Mouse (Mus musculus): ENCODE measurements around the gene Rasip1.

The Rasip1 gene

GRCm38 (mm10) chr7:45627261-45627660 is at the start of gene Rasip1:
Gene Rasip1, plus strand, starts transcription at chr7:45627488.
- in situ Hi-C loops (cut with MboI), result no loop called here

- in situ Hi-C loops (cut with MboI), result no loop called here
Observed at GRCm38 (mm10) chr7:45585923-45586322, 41.4 kb upstream of the Rasip1 start.

GRCm38 (mm10) chr7:45587631-45588592 is 39.4 kb upstream of the Rasip1 start:
- in situ Hi-C loops (cut with MboI), result no loop called here

DNA sequence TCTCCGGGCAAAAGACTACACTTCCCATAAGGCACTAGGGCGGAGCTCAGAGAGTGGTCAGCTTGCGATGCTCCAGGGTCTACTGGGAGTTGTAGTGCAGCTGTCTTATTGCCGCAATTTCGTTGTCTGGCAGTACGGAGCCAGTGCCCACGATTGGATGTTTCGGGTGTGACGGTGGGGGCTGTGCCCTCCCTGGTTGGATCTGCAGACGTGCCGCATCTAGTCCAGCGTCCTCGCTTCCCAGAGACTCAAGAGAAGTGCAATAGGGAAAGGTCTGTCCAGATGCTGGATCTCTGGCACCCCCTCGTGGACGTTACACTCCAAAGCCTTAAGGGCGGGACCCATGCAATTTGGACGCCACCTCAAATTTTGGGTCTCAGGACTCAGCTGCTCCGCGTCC is 38.1 kb upstream of the Rasip1 start:
- in situ Hi-C loops (cut with MboI), result no loop called here

DNA sequence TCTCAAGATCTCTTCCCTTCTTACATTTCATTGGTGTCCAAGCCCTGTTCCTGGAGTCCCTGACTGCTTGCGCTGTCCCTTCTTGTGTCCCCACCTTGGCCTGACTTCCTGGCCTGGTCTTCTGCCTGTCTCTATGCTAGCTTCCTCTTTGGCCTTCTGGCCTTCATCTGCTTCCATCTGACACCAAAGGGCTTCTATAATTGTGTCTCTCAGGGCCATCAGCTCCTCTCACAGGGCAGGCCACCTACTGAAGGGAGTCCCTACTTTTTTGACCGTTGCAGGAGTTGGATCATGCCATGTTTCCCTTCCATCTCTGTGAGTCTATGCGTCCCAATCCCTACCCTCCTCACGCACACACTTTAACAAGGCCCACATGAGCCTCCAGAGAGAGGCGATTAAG is 37.4 kb upstream of the Rasip1 start:
- in situ Hi-C loops (cut with MboI), result loop anchor here (5.0 kb wide), 1 partner anchor 33 kb away; no protein-coding TSS in a partner anchor

DNA sequence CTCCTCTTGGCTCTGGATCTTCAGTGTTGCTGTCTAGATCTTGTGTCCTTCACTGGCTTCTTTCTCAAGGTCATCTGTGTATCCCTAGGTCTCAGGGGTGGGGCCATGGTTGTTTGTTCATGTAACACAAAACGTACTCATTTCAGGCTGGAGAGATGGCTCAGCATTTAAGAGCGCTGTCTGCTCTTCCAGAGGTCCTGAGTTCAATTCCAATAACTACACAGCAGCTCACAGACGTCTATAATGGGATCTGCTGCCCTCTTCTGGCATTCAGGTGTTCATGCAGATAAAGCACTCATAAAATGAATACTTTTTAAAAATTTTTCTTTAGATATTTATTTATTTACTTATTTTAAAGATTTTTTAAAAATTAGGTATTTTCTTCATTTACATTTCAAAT is 36.4 kb upstream of the Rasip1 start:
- in situ Hi-C loops (cut with MboI), result loop anchor here (5.0 kb wide), 1 partner anchor 34 kb away; no protein-coding TSS in a partner anchor

DNA sequence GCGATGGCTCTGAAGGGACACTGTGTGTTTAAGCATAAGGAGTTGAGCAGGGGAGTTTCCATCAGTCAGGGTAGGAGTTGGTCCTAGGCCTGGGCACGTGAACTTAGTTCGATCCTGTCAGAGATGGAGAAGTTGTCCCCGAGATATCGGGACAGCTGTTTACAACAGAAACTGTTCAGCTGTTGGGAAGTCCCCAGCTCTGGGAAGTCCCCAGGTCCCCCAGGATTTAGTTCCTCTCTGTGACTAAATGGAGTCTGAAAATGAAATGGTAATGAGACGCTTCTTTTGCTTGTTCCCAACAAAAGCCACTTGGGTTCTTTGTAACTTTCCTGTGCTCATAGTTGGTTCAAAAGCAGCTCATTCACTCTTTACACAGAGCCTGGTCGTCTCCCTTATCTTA is 35.4 kb upstream of the Rasip1 start:
- in situ Hi-C loops (cut with MboI), result loop anchor here (5.0 kb wide), 1 partner anchor 35 kb away; no protein-coding TSS in a partner anchor

GRCm38 (mm10) chr7:45593118-45593815 is 34.0 kb upstream of the Rasip1 start:
- in situ Hi-C loops (cut with MboI), result loop anchor here (5.0 kb wide), 1 partner anchor 36 kb away; no protein-coding TSS in a partner anchor

- in situ Hi-C loops (cut with MboI), result no loop called here
Observed at GRCm38 (mm10) chr7:45595176-45595575, 32.1 kb upstream of the Rasip1 start.

GRCm38 (mm10) chr7:45596107-45596506 is 31.2 kb upstream of the Rasip1 start:
- in situ Hi-C loops (cut with MboI), result no loop called here

DNA sequence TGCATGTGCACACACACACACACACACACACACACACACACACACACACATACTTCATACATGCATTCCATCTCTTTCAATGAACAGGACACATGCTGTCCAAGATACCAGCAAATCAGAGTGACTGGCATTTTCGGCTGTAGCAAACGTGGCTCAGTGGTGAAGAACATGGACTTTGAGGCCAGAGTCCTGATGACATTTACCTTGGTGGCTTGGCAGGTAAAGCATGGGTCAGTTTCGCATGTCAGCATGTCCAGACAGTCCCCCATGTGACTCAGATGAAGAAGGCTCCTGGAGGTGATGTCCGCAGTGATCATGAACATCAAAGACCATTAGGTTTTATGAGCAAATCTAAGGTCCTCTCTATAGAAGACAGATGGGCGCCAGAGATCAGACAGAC is 30.3 kb upstream of the Rasip1 start:
- in situ Hi-C loops (cut with MboI), result no loop called here

- in situ Hi-C loops (cut with MboI), result no loop called here
Observed at GRCm38 (mm10) chr7:45597527-45597926, 29.8 kb upstream of the Rasip1 start.

- in situ Hi-C loops (cut with MboI), result no loop called here
Observed at GRCm38 (mm10) chr7:45598960-45599879, 28.1 kb upstream of the Rasip1 start.

GRCm38 (mm10) chr7:45605704-45606289 is 21.5 kb upstream of the Rasip1 start:
- in situ Hi-C loops (cut with MboI), result no loop called here

GRCm38 (mm10) chr7:45609511-45609910 is 17.8 kb upstream of the Rasip1 start:
- in situ Hi-C loops (cut with MboI), result no loop called here

- in situ Hi-C loops (cut with MboI), result no loop called here
Observed at GRCm38 (mm10) chr7:45616277-45616676, 11.0 kb upstream of the Rasip1 start.

- in situ Hi-C loops (cut with MboI), result no loop called here
Observed at GRCm38 (mm10) chr7:45617042-45617695, 10.1 kb upstream of the Rasip1 start, which contains the start of gene Fut1. Gene Fut1, plus strand, starts transcription at chr7:45617289.

- in situ Hi-C loops (cut with MboI), result no loop called here
Observed at GRCm38 (mm10) chr7:45618316-45618715, 9.0 kb upstream of the Rasip1 start.

GRCm38 (mm10) chr7:45619592-45619991 is 7.7 kb upstream of the Rasip1 start:
- in situ Hi-C loops (cut with MboI), result no loop called here

DNA sequence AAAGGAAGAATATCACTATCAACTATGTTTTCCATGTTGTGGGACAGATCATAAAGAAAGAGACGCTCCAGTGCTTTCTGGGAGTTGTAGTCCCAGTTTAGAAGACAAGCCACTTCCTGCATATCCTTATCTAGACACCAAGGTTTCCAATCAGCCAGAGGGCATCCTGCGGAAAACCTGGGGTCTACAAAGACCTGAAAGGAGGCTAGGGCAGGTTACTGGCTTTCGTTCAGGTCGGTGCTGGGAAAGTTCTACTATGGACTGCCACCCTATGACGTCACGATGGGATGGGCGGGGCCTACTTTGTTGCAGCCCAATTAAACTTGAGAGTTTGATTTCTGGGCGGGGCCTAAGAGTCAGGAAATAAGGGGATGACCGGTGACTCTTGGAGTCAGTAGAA is 5.8 kb upstream of the Rasip1 start, which contains the start of gene Izumo1:
Gene Izumo1, plus strand, starts transcription at position 369 of the 400 bp plus-strand sequence.
- in situ Hi-C loops (cut with MboI), result no loop called here

Data from mature B cell (primary cell).